Mouse (Mus musculus): Measurements from ENCODE around the gene Lrrc9. TPM values are rescaled to one million over a fixed set of nuclear protein-coding genes. Genes with fewer than 3 reads are reported as not detected.

The Lrrc9 gene
- polyA plus RNA-seq, 1 experiment from 2014 or later: 2.1 TPM

DNA sequence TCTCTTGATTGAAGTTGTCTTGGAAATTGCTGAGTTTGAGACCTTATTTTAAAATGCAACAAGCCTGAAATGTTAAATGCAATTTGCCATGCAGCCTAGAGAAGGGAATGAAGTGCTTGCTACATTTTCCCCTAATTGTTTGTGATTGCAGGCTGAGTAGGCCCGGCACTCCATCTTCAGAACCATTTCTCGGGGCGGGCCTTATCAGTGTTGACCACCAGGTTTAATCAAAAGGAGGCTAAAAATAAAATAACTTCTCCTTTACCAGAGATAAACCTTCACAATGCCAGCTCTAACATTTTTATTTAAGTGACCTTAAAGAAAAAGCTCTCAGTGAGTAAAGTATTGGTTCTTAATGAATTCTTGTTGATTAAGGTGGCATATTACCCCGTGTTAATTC is 83.9 kb downstream of the Lrrc9 start:
- H3K27me3 ChIP-seq (replicated peaks; ENCODE audit: control insufficient read depth, insufficient read depth, low read length): no peaks in the 10 kb centered on the region

DNA sequence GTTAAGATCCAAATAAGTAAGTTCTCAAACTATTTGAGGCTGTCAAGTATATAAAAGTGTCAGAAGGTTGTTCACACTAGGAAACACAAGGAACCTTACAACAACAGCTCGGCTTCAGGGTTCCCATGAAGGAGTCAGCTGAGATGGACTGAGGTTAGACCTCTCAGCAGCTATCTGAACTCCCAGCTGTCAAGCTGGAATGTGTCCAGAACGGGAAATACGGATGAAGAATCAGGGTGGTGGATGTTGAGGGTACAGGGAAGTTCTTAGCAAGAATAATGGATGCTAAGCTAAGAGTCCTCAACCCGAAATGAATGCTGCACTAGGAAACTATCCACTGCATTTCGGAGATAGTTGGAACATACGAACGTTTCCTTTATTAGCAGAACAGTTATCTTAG is 90.6 kb downstream of the Lrrc9 start:
- no peak overlapping the region for H3K4me2 ChIP-seq (ENCODE audit: low read length)
- ATAC-seq (no peak), DNase-seq (ENCODE audit: low spot score) (no peak)
- H3K9ac ChIP-seq (ENCODE audit: low read length): no peak overlapping the region
- H3K4me1 ChIP-seq (ENCODE audit: control insufficient read depth, insufficient read depth, low read length): peaks cover 3% of the 10 kb centered on the region; the same call in 1 of the 2 replicates
- no peaks in the 10 kb centered on the region for H3K36me3 ChIP-seq (ENCODE audit: control insufficient read depth, insufficient read depth, low read length)
- H3K9me3 ChIP-seq (replicated peaks; ENCODE audit: control insufficient read depth, low read length): no peaks in the 10 kb centered on the region
- H3K4me3 ChIP-seq (ENCODE audit: low read depth, low read length): no peak overlapping the region
- WGBS: 85% methylated on average over 7 of the region's 7 CpGs
- H3K27me3 ChIP-seq (replicated peaks; ENCODE audit: control insufficient read depth, insufficient read depth, low read length): no peaks in the 10 kb centered on the region
- no peak overlapping the region for H3K27ac ChIP-seq (ENCODE audit: low read depth, low read length)

More for the DNA sequence above, 83.9 kb downstream of the Lrrc9 start:
- H3K4me1 ChIP-seq (ENCODE audit: control insufficient read depth, insufficient read depth, low read length): no peaks in the 10 kb centered on the region
- ATAC-seq: no peak
- no peak for DNase-seq (ENCODE audit: low spot score)
- no peaks in the 10 kb centered on the region for H3K36me3 ChIP-seq (ENCODE audit: control insufficient read depth, insufficient read depth, low read length)
- no peak overlapping the region for H3K9ac ChIP-seq (ENCODE audit: low read length)
- H3K27ac ChIP-seq (ENCODE audit: low read depth, low read length): no peak overlapping the region
- no peak overlapping the region for H3K4me3 ChIP-seq (ENCODE audit: low read depth, low read length)
- 79% methylated on average over 4 of the region's 4 CpGs for WGBS
- no peaks in the 10 kb centered on the region for H3K9me3 ChIP-seq (replicated peaks; ENCODE audit: control insufficient read depth, low read length)
- no peak overlapping the region for H3K4me2 ChIP-seq (ENCODE audit: low read length)

DNA sequence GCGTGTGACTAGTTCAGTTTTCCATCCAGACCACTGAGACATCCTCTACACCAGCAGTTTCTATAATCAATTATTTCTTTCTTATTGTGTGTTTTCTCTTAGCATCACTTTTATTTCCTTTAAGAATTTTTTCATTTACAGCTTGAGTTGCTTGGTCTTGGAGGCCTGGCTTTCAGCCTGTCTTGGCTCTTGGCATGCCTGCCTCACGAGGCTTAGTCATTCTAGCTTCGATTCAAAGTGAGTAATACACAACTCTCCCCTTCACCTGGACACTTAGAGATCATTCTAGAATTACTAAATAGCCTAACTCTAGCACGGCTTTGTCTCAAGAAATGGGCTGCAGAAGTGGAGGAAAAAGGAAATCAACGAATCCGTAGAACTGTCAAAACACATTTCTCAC is 92.3 kb downstream of the Lrrc9 start:
- WGBS: 88% methylated on average over 6 of the region's 6 CpGs
- Histone ChIP-seq H3K4me2 (ENCODE audit: low read length) (no peak overlapping the region), H3K27me3 (replicated peaks; ENCODE audit: control insufficient read depth, insufficient read depth, low read length) (no peaks in the 10 kb centered on the region), H3K36me3 (ENCODE audit: control insufficient read depth, insufficient read depth, low read length) (no peaks in the 10 kb centered on the region), H3K4me1 (ENCODE audit: control insufficient read depth, insufficient read depth, low read length) (peaks cover 3% of the 10 kb centered on the region; the same call in 1 of the 2 replicates), H3K9me3 (replicated peaks; ENCODE audit: control insufficient read depth, low read length) (no peaks in the 10 kb centered on the region), H3K27ac (ENCODE audit: low read depth, low read length) (no peak overlapping the region), H3K4me3 (ENCODE audit: low read depth, low read length) (no peak overlapping the region), H3K9ac (ENCODE audit: low read length) (no peak overlapping the region)
- no peak for DNase-seq (ENCODE audit: low spot score)
- no peak for ATAC-seq

DNA sequence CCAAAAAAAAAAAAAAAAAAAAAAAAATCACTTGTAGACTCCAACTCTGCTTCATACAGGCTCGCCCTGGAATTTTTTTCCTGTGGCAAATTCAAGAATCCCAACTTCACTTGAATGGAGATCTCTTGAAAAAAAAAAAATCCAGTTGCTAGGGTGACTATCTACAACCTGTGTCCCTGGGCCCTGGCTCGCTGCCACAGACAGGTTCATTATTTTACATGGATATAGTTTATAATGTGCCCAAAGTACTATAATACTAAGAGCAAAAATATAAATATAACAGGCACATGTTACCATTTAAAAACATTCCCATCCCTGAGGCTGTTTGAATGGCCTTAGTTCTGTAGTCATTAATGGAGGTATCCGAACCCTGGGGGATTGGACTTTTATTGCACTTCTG is 93.9 kb downstream of the Lrrc9 start:
- WGBS: 44% methylated on average over 3 of the region's 3 CpGs
- Histone ChIP-seq H3K27ac (ENCODE audit: low read depth, low read length) (no peak overlapping the region), H3K4me2 (ENCODE audit: low read length) (peak overlapping the region; percentile 66), H3K27me3 (replicated peaks; ENCODE audit: control insufficient read depth, insufficient read depth, low read length) (no peaks in the 10 kb centered on the region), H3K4me3 (ENCODE audit: low read depth, low read length) (peak overlapping the region; percentile 56), H3K9ac (ENCODE audit: low read length) (peak overlapping the region; percentile 74; the same call in 1 of the 2 replicates), H3K4me1 (ENCODE audit: control insufficient read depth, insufficient read depth, low read length) (peaks cover 3% of the 10 kb centered on the region; the same call in 1 of the 2 replicates), H3K36me3 (ENCODE audit: control insufficient read depth, insufficient read depth, low read length) (no peaks in the 10 kb centered on the region), H3K9me3 (replicated peaks; ENCODE audit: control insufficient read depth, low read length) (no peaks in the 10 kb centered on the region)
- DNase-seq (ENCODE audit: low spot score): no peak
- ATAC-seq: no peak

DNA sequence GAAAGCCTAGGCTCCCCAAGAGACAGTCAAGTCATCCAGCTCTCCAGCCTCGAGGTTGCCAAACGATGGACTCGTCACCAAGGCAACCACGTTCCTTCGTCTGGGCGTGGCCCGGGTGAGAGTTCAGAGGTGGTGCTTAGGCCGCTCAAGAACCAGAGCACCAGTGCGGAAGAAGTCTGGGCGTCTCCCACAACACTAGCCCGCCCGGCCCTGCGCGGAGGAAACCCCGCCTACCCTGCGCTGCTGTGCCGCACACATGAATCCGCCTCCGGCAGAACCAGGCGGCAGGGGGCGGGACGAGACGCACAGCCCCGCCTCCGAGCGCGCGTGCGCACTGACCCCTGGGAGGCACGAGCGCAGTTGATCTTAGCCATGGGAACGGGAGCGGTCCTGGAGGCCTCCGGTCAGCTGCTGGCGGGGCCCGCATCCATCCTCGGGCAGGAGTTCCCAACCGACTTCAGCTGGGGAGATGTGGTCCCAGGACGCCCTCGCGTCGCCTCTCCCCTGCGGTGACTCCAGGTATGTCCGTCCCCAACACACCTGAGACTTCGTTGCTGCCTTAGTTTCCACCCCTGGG is 94.4 kb downstream of the Lrrc9 start, which contains the start of gene Pcnx4:
Pcnx4 (plus strand) TSS at position 363 of the 577 bp plus-strand sequence.
- H3K27ac ChIP-seq (ENCODE audit: low read depth, low read length): no peak within 1 kb of the TSS
- peak within 1 kb of the TSS; percentile 66 for H3K4me2 ChIP-seq (ENCODE audit: low read length)
- H3K27me3 ChIP-seq (replicated peaks; ENCODE audit: control insufficient read depth, insufficient read depth, low read length): no peaks in the 10 kb centered on the region
- DNase-seq (ENCODE audit: low spot score): peak; percentile 97
- peak within 1 kb of the TSS; percentile 56 for H3K4me3 ChIP-seq (ENCODE audit: low read depth, low read length)
- H3K36me3 ChIP-seq (ENCODE audit: control insufficient read depth, insufficient read depth, low read length): no peaks in the 10 kb centered on the region
- ATAC-seq: peak; percentile 100
- under 1% methylated on average over 45 of the region's 45 CpGs for WGBS
- peak within 1 kb of the TSS; percentile 74 for H3K9ac ChIP-seq (ENCODE audit: low read length)
- no peaks in the 10 kb centered on the region for H3K9me3 ChIP-seq (replicated peaks; ENCODE audit: control insufficient read depth, low read length)
- H3K4me1 ChIP-seq (ENCODE audit: control insufficient read depth, insufficient read depth, low read length): peaks cover 3% of the 10 kb centered on the region; the same call in 1 of the 2 replicates

DNA sequence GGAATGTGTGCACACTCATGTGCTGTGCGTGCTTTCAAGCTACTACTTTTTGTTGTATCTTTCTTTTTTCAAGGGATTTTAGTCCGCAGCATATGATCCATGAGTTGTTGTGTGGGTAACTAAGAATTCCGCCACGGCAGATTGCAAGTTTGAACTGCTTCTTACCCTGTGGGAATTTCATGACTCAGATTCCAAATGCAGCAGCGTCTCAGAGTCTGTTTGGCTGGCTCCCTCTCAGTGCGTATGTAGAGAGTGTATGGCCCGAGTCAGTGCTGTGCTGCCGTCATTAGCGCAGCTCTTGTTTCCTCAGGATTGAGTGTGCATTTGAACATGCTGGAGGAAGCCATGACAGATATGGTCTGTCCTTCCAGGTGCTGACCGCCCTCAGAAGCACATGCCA is 96.9 kb downstream of the Lrrc9 start:
- Histone ChIP-seq H3K4me1 (ENCODE audit: control insufficient read depth, insufficient read depth, low read length) (peaks cover 3% of the 10 kb centered on the region; the same call in 1 of the 2 replicates), H3K4me3 (ENCODE audit: low read depth, low read length) (no peak overlapping the region), H3K9me3 (replicated peaks; ENCODE audit: control insufficient read depth, low read length) (no peaks in the 10 kb centered on the region), H3K4me2 (ENCODE audit: low read length) (no peak overlapping the region), H3K27me3 (replicated peaks; ENCODE audit: control insufficient read depth, insufficient read depth, low read length) (no peaks in the 10 kb centered on the region), H3K9ac (ENCODE audit: low read length) (no peak overlapping the region), H3K27ac (ENCODE audit: low read depth, low read length) (no peak overlapping the region), H3K36me3 (ENCODE audit: control insufficient read depth, insufficient read depth, low read length) (peaks cover 13% of the 10 kb centered on the region; the same call in 1 of the 2 replicates)
- DNase-seq (ENCODE audit: low spot score) (no peak), ATAC-seq (no peak)
- 91% methylated on average over 10 of the region's 10 CpGs for WGBS

DNA sequence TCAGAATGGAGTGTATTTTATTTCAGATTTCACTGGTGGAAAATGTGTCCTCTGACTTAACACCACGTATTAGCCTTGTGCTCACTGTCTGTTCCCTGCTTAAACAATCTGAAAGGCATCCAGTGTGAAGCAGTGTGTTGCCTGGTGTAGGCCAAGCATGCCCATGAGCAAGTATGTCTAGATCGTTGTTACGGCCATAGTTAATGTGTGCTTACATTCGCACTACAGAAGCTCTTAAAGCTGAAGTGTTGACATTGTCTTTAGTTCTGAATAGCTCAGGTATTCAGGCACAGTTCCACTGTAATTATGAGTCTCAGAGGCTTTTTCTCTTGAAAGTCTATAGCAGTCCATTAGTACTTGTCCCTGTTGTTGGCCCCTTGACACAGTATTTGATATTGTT is 112.7 kb downstream of the Lrrc9 start:
- no peak for ATAC-seq

DNA sequence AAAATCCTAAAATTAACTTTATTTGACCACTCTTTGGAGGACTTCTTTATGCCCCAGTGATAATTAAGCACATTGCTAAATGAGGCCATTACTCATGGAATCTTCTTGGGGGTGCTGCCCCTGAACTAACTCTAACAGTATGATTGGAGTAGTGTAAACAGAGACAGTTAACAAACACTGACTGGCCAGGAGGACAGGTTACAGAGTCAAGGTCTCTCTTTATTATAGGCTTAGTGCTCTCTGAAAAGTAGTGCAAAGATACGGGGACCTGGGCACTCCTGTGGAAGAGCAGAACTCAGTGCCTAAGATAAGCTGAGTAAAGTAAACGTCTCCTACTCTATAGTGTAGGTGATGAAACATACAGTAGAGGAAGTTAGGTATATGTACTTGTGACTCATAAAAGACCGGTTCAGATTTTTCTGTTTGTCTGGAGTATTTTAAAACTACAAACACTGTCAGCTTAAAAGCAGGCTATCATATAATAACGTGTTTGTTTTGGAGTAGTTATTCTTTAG is 122.7 kb downstream of the Lrrc9 start:
- Histone ChIP-seq H3K9me3 (replicated peaks; ENCODE audit: control insufficient read depth, low read length) (no peaks in the 10 kb centered on the region), H3K9ac (ENCODE audit: low read length) (no peak overlapping the region), H3K4me1 (ENCODE audit: control insufficient read depth, insufficient read depth, low read length) (no peaks in the 10 kb centered on the region), H3K27me3 (replicated peaks; ENCODE audit: control insufficient read depth, insufficient read depth, low read length) (no peaks in the 10 kb centered on the region), H3K4me3 (ENCODE audit: low read depth, low read length) (no peak overlapping the region), H3K4me2 (ENCODE audit: low read length) (no peak overlapping the region), H3K36me3 (ENCODE audit: control insufficient read depth, insufficient read depth, low read length) (no peaks in the 10 kb centered on the region), H3K27ac (ENCODE audit: low read depth, low read length) (no peak overlapping the region)
- DNase-seq (ENCODE audit: low spot score) (no peak), ATAC-seq (no peak)
- WGBS: 91% methylated on average over 4 of the region's 4 CpGs

More for the DNA sequence above, 112.7 kb downstream of the Lrrc9 start:
- H3K4me3 ChIP-seq (ENCODE audit: low read depth, low read length): no peak overlapping the region
- no peak for DNase-seq (ENCODE audit: low spot score)
- H3K4me1 ChIP-seq (ENCODE audit: control insufficient read depth, insufficient read depth, low read length): 0 out of 2 replicates have a peak, but pooled peaks cover 2% of the 10 kb centered on the region
- no peaks in the 10 kb centered on the region for H3K9me3 ChIP-seq (replicated peaks; ENCODE audit: control insufficient read depth, low read length)
- H3K4me2 ChIP-seq (ENCODE audit: low read length): no peak overlapping the region
- WGBS: 47% methylated on average over 4 of the region's 4 CpGs
- H3K9ac ChIP-seq (ENCODE audit: low read length): no peak overlapping the region
- no peaks in the 10 kb centered on the region for H3K36me3 ChIP-seq (ENCODE audit: control insufficient read depth, insufficient read depth, low read length)
- no peak overlapping the region for H3K27ac ChIP-seq (ENCODE audit: low read depth, low read length)
- H3K27me3 ChIP-seq (replicated peaks; ENCODE audit: control insufficient read depth, insufficient read depth, low read length): no peaks in the 10 kb centered on the region
